Mouse (Mus musculus) kidney, adult 18-20 months (tissue): ENCODE data around the gene Dydc1.
"Not testable (repeated sequence)": the region's sequence is repeated elsewhere in the genome, so short reads cannot be mapped to it uniquely, and the experiment has no call there.

ENCODE experiments used
- DNase-seq: peaks from one replicate; pipeline ENCODE4 v3.0.0; 2021

Gene Dydc1

GRCm38 (mm10) chr14:41072229-41072943, at the start of gene Dydc1:
Gene Dydc1, plus strand, starts transcription at chr14:41072911.
- DNase-seq: peak; percentile 58

GRCm38 (mm10) chr14:41025087-41025486, 47.6 kb upstream of the Dydc1 start:
- DNase-seq: no peak

DNA sequence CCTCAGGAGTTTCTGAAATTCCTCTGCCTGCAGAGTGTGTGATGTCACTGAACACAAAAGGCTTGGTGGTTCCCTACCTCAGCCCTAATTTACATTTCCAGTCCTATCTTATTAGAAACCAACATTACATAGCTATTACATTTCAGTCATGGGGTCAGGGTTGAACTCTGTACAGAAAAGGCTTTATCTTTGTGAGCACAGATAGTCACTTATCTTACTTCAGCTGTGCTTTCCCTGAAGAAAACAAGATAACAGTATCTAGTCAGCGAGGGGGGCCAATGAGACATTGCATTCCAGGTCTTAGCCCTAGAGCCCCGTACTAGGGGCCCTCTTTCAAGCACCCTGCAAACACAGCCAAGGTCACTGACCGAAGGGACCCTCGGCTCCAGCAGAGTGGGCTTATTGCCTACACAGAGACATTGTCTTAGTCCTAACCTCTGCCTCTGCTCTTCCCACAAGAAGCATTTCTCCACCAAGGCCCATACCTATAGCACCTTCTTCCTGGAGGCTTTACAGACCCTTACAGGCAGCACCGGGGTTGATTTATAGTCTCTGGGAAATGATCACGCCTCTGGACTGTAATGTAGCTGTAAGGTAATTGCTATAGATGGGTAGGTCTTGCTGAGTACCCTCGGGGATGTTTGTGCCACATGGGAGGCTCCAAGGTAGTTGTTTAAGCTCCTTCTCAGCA, 47.0 kb upstream of the Dydc1 start:
- DNase-seq: no peak

DNA sequence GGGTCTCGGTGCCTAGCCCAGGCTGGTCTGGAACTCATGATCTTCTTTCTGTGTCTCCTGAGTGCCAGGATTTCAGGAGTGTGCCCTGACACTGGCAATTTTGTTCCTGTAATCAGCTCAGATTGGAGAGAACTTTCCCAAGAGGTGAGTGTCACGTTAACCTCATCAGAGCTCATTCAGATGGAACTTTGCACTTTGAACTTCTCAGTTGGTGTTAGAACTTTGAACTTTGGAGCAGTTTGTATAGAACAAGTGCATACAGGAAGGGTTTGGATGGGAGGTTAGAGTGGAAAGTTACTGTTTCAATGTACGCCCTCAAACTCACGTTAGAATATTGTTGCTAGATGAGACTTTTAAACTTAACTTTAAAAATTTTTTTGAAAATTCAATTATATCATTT, 43.4 kb upstream of the Dydc1 start:
- no peak for DNase-seq

GRCm38 (mm10) chr14:41030989-41031513, 41.7 kb upstream of the Dydc1 start:
- DNase-seq: no peak

DNA sequence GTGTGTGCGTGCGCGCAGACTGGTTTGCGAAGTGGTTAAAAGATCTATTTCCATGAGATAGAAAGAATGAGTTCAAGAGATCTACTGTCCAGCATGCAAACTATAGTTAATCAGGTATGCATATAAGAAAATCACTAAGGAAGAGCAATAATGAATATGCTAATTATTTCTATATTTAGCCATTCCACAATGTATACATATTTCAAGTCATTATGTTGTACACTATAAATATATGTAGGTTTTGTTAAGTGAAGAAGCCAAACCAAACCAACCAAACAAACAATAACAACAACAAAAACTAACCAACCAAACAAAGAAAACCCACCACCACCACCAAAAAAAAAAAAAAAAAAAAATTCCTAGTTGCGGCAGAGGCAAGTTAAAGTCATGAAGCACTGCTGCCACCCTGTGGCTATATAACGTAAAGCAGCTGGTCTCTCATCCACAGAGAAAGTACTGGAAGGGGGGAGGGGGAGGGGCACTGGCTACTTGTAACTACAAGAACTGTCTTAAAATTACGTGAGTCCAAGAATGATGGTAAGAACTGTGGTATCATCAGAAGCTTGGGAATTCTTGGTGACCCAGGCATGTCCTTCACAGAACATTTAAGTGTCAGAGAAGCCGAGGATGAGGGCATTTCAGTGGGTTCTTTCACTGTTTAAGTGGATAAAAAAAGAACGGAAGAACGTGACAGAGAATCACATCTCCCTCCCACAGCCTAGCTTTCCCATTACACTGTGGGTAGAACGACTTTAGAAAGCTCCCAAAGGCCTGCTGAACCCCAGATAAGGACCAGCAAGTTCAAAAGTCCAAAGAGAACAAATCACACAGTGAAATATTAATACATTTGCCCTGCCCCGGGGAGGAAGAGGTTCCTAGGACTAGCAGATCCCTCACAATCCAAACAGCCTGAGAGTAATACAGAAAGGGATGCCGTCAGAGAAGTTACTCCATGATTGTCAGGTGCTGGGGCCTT, 39.3 kb upstream of the Dydc1 start:
- DNase-seq: peak; percentile 84

GRCm38 (mm10) chr14:41035146-41035798, 37.4 kb upstream of the Dydc1 start:
- peak; percentile 66 for DNase-seq

- no peak for DNase-seq
Measured at GRCm38 (mm10) chr14:41047402-41047801, 25.3 kb upstream of the Dydc1 start.

- no peak for DNase-seq
Measured at GRCm38 (mm10) chr14:41050471-41050870, 22.2 kb upstream of the Dydc1 start.

DNA sequence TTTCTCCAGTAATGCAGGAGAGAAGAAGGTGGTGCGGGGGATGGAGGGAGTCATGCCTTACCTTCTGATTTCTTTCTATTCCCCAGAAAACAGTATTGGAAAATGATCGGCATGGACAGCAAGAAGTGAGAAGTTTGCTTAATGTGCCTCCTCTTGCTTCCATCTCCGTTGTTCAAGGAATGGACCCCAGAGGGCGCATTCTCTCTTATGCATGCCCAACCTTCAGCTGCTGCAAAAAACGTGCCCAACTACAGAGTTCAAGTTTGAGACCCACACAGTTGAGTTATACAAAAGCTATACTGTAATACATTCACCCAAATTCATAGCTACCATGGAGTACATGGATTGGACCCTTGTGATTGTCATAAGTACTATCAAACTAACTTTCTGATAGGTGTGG, 20.2 kb upstream of the Dydc1 start:
- no peak for DNase-seq

DNA sequence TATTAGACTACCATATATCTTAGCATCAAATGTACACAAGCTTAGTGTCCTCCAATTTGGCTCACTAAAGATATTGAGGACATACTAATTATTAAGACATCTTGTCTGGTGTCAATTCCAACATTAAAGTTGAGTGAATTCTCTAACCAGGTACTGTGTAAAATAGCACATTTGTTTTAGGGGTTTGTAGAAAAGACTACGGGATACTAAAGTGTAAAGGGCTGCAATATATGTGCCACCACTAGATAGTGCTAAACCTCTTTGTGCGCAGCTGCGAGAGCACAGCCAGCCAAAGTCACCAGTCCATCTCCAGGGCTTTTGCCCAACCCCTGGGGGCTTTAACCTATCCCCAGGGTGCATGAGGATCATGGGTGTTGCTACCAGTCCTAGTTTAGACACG, 19.5 kb upstream of the Dydc1 start:
- not testable (repeated sequence) for DNase-seq

GRCm38 (mm10) chr14:41065168-41065567, 7.5 kb upstream of the Dydc1 start:
- DNase-seq: no peak

DNA sequence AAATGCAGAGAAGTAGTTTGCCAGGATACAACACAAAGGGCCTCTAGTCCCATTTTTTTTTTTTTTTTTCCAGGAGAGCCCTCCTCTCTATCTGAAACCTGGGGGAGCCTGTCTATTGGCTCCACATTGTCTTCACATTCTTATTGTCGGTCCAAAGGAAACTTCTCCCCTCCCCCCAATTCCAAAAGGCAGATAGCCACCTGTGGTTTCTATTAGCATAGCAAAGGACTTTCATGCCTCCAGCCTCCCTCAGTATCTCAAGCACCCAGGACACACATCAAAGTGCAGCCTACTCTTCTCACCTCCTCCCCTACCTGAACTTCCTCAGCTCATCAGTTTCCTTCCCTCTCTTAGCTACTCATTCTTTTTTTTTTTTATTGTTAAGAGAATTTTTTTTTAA, 6.3 kb upstream of the Dydc1 start:
- DNase-seq: no peak

DNA sequence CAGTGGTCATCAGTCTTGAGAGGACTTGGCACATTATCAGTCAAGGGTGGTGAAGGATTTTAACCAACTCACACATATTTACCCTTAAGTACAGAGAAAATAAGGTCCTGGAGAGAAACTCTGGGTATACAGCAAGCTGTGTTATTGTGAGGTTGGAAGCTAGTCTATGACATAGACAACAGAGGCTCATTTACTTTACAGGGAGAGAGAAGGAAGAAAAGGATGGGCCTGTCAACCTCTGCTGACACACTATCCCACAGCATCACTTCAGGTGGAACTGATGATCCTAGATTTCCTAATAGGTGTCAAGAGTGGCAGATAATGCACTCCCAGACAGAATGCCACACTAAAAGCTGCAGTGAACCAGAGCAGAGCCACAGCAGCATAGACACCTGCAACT, 3.6 kb upstream of the Dydc1 start, which contains the start of gene Dydc2:
Gene Dydc2, minus strand, starts transcription at position 101 of the 400 bp plus-strand sequence.
- no peak for DNase-seq

- DNase-seq: no peak
Measured at GRCm38 (mm10) chr14:41070343-41070742, 2.4 kb upstream of the Dydc1 start.

DNA sequence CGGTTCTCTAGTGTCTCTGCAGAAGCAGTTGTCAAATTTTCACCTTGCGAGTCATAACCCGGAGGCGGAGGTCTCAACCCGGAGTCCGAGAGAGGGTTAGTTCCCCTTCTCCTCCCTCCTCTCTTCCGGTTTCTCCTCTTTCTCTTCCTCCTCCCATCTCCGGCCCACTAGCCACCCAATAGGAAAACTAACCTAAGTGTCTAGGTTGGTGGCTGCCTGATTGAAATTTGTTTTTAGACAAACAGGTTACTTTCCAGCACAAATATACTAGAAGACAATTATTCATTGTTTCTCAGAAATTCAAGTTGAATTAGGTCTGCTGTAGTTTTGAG, 199 bp downstream of the Dydc1 start:
- DNase-seq: no peak

DNA sequence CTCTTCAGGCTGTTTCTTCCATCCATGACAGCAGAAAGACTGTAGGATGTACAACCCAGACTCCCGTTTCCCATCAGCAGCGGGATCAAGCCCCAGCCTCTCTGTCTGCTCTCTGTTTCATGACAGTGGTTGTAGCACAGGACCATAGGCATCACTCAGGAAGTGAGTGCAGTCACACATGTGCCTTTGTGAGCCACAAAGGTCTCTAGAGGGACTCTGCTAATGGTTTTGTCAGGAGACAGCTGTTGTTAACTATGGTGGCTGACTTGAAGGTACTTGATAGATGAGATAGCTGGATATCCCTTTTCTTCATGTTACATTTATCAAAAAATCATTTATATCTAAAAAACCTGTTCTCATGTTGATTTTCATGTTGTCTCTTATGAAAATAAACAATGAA, 9.7 kb downstream of the Dydc1 start:
- no peak for DNase-seq

DNA sequence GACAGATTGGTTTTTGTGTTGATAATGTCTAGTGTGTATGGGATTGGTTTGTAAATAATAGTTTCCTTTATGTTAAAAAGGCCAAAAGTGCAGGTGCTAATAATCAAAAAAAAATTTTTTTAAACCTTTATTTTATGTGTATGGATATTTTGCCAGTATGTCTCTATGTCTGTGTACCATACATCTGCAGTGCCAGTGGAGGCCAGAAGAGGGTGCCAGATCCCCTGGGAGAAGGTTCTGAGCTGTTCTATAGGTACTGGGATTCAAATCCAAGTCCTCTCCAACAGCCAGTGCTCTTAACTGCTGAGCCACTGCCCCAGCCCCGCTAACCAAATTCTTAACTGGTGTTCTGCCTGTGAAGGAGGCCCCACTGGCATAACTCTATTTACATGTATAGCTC, 14.8 kb downstream of the Dydc1 start:
- peak; percentile 29 for DNase-seq

DNA sequence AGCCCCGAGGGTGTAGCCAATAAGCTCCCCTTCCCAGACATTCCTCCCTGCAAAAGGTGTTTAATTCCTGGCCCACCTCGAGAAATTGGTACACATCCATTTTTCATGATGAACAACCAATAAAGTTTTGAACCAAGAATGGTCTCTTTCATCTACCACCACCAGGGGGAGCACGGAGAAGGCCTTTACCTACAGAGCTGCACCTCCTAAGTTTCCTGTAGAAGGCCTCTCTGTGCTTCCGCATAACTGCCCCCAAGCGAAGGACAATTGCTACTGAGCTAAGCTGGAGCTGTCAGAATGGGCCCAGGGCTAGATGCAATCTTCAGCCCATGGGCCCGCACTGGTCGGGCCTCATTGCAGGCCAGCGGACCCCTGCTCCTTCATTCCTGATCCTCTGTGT, 18.1 kb downstream of the Dydc1 start:
- peak; percentile 8 for DNase-seq

DNA sequence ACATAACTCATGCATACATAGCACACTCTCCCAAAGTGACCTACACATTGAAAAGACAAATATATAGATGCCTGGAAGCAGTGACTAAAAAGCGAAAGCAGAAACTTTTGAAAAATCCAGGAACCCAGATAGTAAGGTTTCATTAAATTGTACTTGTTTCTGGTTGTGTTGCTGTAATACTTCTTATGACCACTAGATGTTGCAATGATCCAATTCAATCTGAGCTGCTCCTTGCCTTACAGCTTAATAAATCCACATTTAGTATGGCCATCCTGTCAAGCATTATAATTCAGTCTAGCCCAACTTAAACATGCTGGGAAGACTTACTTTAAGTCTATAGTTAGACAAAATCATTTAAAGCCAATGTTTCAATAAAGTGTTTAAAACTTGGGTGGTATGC, 21.4 kb downstream of the Dydc1 start:
- DNase-seq: no peak

DNA sequence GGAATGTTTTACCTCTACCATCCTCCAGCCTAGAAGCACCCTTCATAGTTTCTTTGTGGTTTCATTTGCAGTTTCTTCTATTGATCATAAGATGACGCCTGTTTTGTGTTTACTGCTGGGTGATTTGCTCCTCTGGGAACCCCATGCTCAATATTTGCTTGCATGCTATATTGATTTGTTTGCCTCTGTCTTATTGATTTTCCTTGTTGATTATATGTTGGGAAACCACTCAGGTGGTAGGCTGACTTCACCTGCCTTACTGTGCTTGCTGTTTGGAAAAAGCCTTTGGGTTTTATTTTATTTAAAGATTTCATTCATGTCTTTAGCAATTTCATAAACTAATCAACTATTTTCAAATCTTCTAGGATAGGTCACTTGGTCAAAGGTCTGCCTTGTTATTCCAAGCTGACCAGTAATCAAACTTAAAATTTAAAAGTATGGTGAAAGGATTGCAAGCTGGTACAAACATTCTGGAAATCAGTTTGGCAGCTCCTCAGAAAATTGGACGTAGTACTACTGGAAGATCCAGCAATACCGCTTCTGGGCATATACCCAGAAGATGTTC, 23.7 kb downstream of the Dydc1 start:
- DNase-seq: no peak

DNA sequence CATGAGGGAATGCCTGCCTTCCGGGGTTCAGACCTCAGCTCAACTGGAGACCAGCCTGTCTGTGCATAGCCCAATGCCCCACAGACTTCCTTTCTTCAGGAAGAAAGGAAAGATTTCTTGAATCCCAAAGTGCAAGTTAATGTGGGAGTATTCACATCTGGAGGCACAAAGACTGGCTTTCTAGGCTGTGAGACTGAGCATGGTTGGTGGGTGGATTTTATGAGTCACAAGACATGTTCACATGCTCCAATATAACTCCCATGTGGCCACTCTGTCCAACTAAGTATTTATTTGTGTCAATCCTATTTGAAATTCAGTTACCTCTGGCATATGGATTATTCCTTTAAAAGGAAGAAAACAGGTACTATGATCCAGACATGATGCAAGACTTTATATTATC, 26.0 kb downstream of the Dydc1 start:
- DNase-seq: no peak
